Mouse (Mus musculus) right cerebral cortex, postnatal 25 days (tissue): ENCODE measurements around the gene 1700102P08Rik.
A peak's percentile ranks its signal among the peaks of the same experiment; 100 is the strongest.

Experiments
- DNase-seq: peaks from one replicate; pipeline ENCODE4 v3.0.0; 2022

Gene 1700102P08Rik

DNA sequence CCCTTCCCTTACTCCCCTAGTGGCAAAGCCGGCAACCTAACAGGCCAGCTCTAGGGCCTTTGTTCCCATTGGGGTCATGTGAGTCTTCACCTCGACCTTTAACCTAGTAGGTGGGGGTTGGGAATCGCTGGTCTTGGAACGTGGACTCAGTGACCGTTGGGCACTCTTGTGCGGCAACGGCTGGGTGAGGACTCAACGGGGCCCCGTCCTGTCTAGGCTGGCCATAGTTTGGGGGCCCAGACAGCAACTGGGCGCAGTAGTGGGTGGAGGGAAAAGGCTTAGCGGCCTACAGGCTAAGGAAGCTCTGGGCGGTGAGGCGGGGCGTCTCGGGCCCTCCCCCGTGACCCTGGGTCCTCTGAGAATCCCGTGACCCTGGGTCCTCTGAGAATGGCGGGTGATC lies at the start of gene 1700102P08Rik:
Gene 1700102P08Rik, plus strand, starts transcription at position 130 of the 400 bp plus-strand sequence.
- DNase-seq: no peak

- DNase-seq: no peak
Measured at GRCm38 (mm10) chr9:108343331-108343730, 49.3 kb upstream of the 1700102P08Rik start.

DNA sequence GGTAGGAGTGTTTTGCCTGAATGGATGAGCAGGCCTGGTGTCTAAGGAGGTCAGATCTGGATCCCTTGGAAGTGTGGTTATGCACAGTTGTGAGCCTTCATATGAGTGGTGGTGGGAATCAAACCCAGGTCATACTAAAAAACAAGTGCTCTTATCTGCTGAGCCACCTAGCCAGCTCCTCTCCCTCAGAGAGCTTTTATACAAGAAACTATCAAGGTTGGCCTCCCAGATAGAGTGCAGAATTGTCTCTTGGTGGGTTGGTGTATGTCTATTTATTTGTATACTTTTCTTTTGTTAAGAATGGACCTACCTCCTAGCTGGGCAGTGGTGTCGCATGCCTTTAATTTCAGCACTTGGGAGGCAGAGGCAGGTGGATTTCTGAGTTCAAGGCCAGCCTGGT lies 48.8 kb upstream of the 1700102P08Rik start:
- DNase-seq: no peak

DNA sequence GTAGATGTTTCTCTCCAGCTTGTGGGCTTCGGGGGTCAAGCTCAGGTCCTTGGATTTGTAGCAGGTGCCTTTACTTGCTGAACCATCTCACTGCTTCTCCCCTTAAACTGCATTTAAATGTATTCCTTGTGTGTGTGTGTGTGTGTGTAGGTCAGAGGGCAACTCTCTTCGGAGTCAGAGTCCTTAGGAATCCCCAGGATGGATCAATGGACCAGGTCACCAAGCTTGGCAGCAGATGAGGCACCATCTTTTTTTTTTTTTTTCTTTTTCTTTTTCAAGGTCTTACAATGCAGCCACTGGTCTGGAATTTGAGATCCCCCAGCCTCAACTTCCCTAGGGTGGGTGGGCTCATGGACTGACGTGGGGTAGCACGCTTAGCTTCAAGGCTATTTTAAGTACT lies 48.1 kb upstream of the 1700102P08Rik start:
- DNase-seq: no peak

- DNase-seq: no peak
Measured at GRCm38 (mm10) chr9:108347024-108347423, 45.6 kb upstream of the 1700102P08Rik start.

GRCm38 (mm10) chr9:108347540-108348289 lies 44.9 kb upstream of the 1700102P08Rik start, which contains the start of gene Usp4:
Usp4 (plus strand) TSS chr9:108347853.
- peak; percentile 89 for DNase-seq

GRCm38 (mm10) chr9:108348290-108348680 lies 44.3 kb upstream of the 1700102P08Rik start:
- no peak for DNase-seq

DNA sequence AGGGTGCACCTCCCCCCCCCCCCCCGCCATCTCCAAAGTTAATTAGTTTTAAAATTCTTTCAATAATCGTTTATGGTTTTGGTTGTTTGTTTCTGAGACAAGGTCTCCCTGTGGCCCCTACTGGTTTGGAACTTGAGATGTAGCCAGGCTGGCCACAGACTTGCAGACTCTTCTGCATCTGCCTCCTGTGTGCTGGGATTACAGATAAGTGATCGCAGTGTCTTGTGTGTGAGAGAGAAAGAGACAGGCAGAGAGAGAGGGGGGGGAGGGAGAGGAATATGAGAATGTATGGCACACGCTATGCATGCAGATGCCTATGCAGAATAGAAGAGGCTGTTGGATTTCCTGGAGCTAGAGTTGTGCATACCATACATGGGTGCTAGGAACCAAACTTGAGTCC lies 42.9 kb upstream of the 1700102P08Rik start:
- DNase-seq: no peak

GRCm38 (mm10) chr9:108378234-108378633 lies 14.4 kb upstream of the 1700102P08Rik start:
- DNase-seq: no peak

- no peak for DNase-seq
Measured at GRCm38 (mm10) chr9:108378736-108379135, 13.9 kb upstream of the 1700102P08Rik start.

DNA sequence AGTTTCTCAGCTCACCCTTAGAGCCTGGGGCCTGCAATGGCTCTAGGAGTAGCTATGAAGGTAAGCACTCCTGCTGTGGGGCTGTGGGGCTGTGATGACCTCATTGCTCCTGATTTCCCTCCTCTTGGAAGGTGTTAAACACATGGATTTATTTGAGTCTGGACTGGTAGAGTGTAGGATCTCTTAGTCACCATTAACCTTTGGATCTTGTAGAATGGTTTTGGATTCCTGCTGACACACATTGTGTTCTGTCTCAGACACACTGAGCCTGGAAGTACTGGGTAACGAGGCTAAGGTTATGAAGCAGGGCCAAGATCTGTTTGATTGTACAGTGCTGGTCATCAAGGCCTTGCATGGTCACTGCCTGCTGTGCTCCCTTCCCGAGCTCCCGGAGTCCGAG lies 13.3 kb upstream of the 1700102P08Rik start:
- DNase-seq: no peak

- no peak for DNase-seq
Measured at GRCm38 (mm10) chr9:108381382-108381781, 11.2 kb upstream of the 1700102P08Rik start.

DNA sequence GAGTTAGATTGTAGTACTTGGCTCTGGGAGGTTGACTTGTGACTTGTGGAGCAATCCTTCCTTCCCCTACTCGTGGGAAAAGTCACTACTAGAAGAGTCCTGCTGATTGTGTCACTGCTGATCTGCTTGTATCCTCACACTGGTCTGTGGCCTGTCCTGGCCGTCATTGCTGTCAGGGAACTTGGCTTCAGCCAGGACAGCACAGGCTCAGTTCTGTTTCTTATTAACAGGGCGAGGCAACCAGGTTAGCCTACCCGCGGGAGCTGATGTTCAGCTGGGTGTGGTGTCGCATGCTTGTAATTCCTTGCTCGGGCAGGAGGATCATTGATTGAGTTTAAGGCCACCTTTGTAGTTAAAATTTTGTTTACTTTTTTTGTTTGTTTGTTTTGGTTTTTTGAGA lies 7.6 kb upstream of the 1700102P08Rik start:
- DNase-seq: no peak

DNA sequence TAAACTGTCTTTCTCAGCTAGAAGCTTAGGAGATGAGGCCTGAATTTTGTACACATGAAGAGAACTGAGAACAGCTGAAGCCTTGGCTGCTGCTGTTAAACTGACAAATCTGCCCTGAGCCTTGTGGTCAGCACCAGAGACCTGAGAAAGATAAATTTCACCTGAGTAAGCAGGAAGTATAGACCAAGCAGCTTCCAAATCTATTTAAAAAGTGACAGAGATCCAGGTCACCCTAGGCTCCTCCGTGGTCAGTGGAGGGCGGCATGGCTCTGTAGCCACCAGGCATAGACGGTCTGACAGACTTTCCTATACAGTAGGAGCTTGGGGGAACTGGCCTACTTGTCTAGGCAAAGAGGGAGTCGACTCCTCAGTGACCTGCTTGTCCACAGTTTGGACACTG lies 5.8 kb upstream of the 1700102P08Rik start:
- DNase-seq: no peak

DNA sequence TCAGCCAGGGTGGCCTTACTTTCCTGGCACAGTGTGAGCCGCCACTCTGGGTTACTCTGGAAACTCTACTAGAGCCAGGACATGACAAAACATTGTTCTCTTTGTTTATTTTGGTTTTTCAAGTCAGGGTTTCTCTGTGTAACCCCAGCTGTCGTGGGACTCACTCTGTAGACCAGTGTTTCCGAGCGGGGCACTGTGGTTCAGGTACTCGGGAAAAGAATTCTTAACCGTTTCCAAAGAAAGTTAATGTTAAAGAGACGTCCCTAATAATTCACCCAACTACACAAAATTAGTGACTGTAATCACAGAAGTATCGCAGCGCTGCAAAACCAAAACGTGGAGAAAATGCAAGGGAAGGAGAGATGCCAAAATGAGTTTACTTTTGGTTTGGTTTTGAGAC lies 4.0 kb upstream of the 1700102P08Rik start:
- no peak for DNase-seq

DNA sequence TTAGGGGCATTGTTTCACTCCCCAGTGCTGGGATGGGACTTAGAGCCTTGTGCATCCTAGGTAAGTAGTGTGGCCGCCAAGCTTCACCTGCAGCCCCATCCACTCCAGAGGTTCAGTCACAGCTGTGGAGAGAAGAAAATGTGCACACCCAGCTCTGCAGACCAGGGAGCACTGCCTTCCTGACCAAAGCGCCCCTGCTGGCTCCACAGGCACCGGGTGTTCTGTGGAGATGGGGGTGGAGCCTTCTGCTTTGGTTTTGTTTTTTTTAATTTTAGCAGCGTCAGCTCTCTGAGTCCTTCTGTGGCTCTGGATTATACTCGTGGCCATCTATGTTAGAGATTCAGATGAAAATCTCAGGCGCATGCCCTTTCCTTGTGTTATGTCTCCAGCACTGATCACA lies 3.4 kb upstream of the 1700102P08Rik start:
- DNase-seq: no peak

DNA sequence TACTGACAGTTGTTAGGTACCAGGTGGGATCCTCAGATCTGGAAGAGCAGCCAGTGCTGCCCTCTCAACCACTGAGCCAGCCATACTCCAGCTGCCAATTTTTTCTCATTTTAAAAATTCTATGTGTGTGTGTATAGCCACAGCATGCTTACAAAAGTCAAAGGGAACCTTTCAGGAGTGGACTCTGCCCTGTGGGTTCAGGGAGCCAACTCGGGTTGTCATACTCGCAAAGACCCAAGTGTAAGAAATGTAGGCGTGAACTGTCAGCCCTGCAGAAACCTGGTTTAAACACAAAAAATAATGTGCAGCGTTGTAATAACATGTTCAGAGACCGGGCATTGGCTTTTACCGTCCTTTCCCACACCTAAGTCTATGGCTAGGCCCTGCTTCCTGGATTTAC lies 1.6 kb downstream of the 1700102P08Rik start:
- DNase-seq: no peak

GRCm38 (mm10) chr9:108395427-108395826 lies 2.8 kb downstream of the 1700102P08Rik start:
- no peak for DNase-seq

DNA sequence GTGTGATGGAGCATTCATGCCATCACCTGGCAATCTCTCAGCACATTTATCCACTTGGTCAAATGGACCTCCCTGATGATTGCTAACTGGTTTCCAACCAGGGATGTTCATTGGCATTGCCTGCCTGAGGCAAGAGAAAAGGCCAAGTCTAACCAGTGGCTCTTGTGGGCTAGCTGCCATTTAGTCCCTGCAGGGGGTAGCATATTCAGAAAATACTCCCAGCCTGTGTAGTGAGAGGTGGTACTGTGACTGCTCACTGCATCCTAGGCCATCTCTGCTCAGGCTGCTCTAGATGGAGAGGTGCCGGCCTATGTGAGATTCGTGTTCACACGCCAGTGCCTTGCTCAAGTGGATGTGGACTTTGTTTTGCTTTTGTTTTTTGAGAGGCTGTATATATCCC lies 5.7 kb downstream of the 1700102P08Rik start:
- DNase-seq: no peak

- peak; percentile 51 for DNase-seq
Measured at GRCm38 (mm10) chr9:108401186-108401960, 8.8 kb downstream of the 1700102P08Rik start.

- DNase-seq: peak; percentile 40
Measured at GRCm38 (mm10) chr9:108403081-108403480, 10.5 kb downstream of the 1700102P08Rik start.

DNA sequence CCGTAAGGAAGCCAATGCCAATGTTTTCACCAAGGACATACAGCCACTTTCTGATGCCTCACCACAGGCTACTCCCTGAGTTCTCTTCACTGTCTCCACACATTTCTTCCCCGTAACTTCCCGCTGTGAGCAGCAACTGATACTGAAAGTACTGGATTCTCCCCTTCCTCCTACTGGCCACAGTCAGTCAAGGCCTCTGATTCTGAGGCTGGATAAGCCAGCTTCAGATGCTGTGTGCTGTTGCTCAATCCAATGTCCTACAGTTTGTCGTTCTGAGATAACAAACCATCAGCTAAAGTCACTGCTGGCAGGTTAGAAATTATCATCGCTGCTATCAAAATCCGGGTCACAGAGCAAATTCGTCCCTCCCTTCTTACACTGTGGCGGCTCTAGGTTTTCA lies 11.8 kb downstream of the 1700102P08Rik start:
- DNase-seq: no peak

DNA sequence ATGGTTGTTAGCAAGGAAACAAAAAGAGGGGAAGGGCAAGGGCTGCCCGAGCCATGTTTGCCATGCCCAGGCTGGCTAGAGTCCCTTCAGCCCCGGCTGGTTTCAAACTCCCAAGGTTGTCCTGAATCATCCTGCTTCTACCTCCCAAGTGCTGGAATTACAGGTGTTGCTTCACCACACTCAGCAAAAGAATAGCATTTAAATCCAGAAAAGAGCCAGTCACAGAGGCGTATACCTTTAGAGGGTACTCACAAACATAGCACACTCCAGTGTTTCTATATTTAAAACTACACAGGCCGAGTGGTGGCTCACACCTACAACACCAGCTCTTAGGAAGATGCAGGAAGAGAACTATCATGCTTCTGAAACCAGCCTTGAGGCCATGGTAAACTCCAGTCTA lies 16.9 kb downstream of the 1700102P08Rik start:
- no peak for DNase-seq

DNA sequence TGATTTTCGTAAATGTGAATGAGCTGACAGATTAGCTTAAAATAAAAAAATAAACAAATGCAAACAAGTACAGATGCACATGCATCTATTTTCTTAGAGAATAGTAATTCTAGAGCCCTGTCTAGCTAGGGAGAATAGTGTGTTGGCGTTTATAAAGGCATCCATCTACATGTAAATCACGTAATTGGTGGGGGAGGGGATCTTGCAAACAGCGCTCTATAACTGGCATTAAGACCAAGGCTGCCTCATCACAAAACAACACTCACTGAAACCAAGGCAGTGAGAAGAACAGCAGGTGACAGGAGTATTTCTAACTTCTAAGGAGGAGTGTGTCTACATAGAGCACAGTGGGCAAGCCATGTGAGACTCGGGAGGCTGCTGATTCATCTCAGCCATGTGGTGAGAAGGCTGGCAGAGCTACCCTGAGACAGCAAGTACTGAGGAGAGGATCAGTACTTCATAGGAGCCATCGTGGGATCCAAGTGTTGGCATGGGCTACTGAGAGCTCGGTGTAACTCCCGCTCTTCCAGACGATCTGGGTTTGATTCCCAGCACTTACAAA lies 18.9 kb downstream of the 1700102P08Rik start:
- peak; percentile 70 for DNase-seq
